Mouse (Mus musculus) macrophage (primary cell): ENCODE data around the gene Cobll1. TPM values are rescaled to one million over a fixed set of nuclear protein-coding genes. Genes with fewer than 3 reads are reported as not detected.

Experiments
- polyA plus RNA-seq: library from polyadenylated mRNA; stranded (reverse); fragments of 250-400 nt; gene quantifications from 3 replicates; pipeline ENCODE4 v1.2.4, GENCODE M21; 2018; ENCODE audit warnings: inconsistent platforms

Gene Cobll1
- polyA plus RNA-seq, 1 experiment from 2014 or later: 0.40 TPM

Other genes starting within 250 kb of the Cobll1 start
- gene Grb14, start 214.4 kb downstream of the Cobll1 start, polyA plus RNA-seq: not detected in 3 replicates
- not detected in 3 replicates for gene Slc38a11, start 124.6 kb upstream of the Cobll1 start, polyA plus RNA-seq